Mouse (Mus musculus): Measurements from ENCODE around the gene Pgm5. TPM values are rescaled to one million over a fixed set of nuclear protein-coding genes. Genes with fewer than 3 reads are reported as not detected.

Gene Pgm5
- polyA plus RNA-seq, 1 experiment: 0.83 TPM

DNA sequence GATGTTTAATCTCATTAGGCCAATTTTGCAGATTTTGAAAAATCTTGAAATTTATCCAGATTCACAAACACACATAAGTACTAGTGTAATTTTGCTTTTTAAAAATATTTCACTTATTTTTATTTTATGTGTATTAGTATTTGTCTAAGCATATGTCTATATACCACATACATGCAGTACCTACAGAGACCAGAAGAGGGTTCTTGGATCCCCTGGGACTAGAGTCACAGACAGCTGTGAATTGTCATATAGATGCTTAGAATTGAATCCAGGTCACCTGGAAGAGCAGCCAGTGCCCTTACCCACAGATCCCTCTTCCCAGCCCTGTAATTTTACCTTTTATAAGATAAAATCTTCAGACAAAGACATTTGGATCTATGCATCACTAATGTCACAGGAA, 161.7 kb downstream of the Pgm5 start:
- Histone ChIP-seq H3K27ac (ENCODE audit: insufficient read depth, low read depth, low read length) (no peak overlapping the region), H3K4me3 (ENCODE audit: insufficient read depth, low read length) (no peak overlapping the region), H3K4me1 (ENCODE audit: control insufficient read depth, insufficient read depth, low read length) (peaks cover 22% of the 10 kb centered on the region)
- TF ChIP-seq CTCF (IDR thresholded peaks at IDR 0.05; ENCODE audit: low read depth, low read length) (no peak), POLR2A (IDR thresholded peaks at IDR 0.05; ENCODE audit: borderline replicate concordance, low read depth, low read length) (no peak)

DNA sequence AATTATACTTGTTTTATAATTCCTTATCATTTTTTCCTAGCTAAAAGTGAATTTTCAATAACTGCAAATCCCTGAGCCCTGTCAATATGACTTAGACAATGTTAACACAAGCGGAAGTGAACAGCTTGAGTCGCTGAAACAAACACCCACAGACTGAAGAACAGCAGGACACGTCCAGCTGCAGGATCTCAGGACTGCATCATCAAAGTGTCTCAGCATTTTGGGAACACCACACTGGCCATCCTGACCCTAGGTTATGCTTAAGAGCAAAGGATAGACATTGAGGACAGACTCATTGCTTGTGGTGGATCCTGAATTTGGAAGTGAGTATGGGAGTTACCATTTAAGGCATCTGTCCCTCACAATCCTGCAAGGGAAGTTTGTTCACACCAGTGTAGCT, 162.5 kb downstream of the Pgm5 start:
- Histone ChIP-seq H3K4me1 (ENCODE audit: control insufficient read depth, insufficient read depth, low read length) (peaks cover 15% of the 10 kb centered on the region), H3K27ac (ENCODE audit: insufficient read depth, low read depth, low read length) (no peak overlapping the region), H3K4me3 (ENCODE audit: insufficient read depth, low read length) (no peak overlapping the region)
- TF ChIP-seq POLR2A (IDR thresholded peaks at IDR 0.05; ENCODE audit: borderline replicate concordance, low read depth, low read length) (no peak), CTCF (IDR thresholded peaks at IDR 0.05; ENCODE audit: low read depth, low read length) (no peak)

DNA sequence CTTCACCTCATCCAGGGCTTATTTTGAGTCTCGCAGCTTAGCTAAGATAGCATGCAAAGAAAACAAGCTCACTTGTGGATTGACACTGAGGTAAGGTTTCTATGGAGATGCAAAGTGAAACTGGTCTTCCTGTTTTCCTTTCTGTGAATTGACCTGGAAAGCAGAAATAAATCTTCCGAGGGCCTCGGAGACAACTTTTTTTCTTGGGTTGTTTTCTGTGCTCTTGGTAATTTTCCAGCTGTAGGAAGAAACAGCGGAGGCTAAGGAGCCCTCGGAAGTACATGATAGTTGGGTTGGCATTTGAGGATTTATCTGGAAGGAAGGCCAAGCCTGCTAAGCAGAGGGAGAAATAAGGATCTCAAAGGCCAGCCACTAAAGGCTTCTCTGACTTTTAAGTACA, 163.0 kb downstream of the Pgm5 start:
- Histone ChIP-seq H3K4me3 (ENCODE audit: insufficient read depth, low read length) (no peak overlapping the region), H3K4me1 (ENCODE audit: control insufficient read depth, insufficient read depth, low read length) (peaks cover 15% of the 10 kb centered on the region)
- TF ChIP-seq POLR2A (IDR thresholded peaks at IDR 0.05; ENCODE audit: borderline replicate concordance, low read depth, low read length) (no peak), CTCF (IDR thresholded peaks at IDR 0.05; ENCODE audit: low read depth, low read length) (no peak)

DNA sequence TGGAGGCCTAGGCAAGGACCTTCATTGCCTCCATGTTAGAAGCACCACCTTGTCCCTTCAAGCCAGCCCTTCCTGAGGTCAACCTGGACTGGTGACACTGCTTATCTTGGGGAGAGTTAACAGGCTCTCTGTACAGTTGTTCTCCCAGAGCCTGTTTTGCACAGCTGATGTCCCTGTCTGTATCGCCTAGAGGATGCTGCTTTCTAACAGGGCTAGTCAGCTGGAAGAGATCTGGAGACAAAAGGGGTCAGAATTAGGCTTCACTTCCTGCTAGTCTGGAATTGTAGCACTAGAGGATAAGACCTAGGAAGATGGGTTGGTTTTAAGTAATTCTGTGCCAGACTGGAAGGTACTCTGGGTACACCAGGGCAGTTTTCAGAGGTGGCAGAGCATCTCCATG, 163.7 kb downstream of the Pgm5 start:
- no peak for TF ChIP-seq CTCF (IDR thresholded peaks at IDR 0.05; ENCODE audit: low read depth, low read length)
- TF ChIP-seq POLR2A (IDR thresholded peaks at IDR 0.05; ENCODE audit: borderline replicate concordance, low read depth, low read length): no peak
- Histone ChIP-seq H3K4me3 (ENCODE audit: insufficient read depth, low read length) (no peak overlapping the region), H3K27ac (ENCODE audit: insufficient read depth, low read depth, low read length) (no peak overlapping the region), H3K4me1 (ENCODE audit: control insufficient read depth, insufficient read depth, low read length) (peaks cover 14% of the 10 kb centered on the region)

More for the DNA sequence above, 163.0 kb downstream of the Pgm5 start:
- no peak overlapping the region for H3K27ac ChIP-seq (ENCODE audit: insufficient read depth, low read depth, low read length)

DNA sequence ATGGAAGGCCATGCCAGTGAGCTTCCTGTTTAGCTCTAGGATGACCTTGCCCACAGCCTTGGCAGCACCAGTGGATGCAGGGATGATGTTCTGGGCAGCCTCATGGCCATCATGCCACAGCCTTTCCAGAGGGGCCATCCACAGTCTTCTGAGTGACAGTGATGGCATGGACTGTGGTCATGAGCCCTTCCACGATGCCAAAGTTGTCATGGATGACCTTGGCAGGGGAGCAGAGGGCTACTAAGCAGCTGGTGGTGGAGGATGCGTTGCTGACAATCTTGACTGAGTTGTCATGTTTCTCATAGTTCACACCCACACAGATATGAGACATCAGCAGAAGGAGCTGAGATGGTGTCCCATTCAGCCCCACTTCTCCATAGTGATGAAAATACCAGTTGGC, 169.0 kb downstream of the Pgm5 start:
- Histone ChIP-seq H3K27ac (ENCODE audit: insufficient read depth, low read depth, low read length) (no peak overlapping the region), H3K4me1 (ENCODE audit: control insufficient read depth, insufficient read depth, low read length) (no peaks in the 10 kb centered on the region; the same call in 1 of the 2 replicates), H3K4me3 (ENCODE audit: insufficient read depth, low read length) (no peak overlapping the region)
- no peak for TF ChIP-seq CTCF (IDR thresholded peaks at IDR 0.05; ENCODE audit: low read depth, low read length)
- TF ChIP-seq POLR2A (IDR thresholded peaks at IDR 0.05; ENCODE audit: borderline replicate concordance, low read depth, low read length): no peak

DNA sequence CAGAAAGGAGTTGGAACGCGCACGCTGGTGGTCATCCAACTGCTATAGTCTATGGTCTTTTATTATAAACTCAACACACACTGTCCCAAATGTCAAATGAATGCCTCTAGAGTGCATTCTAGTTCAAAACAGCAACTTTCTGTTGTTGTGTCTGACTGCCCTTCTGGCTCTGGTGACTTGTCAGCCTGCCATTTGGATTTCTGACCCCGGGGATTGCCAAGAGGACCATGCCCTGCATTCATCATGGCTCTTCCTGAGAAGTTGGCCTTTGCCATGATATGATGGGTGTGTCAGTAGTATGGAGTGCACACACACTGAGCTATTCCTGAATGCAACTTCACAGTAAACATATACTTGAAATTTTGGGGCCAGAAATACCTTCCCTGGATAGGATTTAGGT, 172.1 kb downstream of the Pgm5 start:
- no peak for TF ChIP-seq CTCF (IDR thresholded peaks at IDR 0.05; ENCODE audit: low read depth, low read length)
- TF ChIP-seq POLR2A (IDR thresholded peaks at IDR 0.05; ENCODE audit: borderline replicate concordance, low read depth, low read length): no peak
- Histone ChIP-seq H3K4me3 (ENCODE audit: insufficient read depth, low read length) (no peak overlapping the region), H3K4me1 (ENCODE audit: control insufficient read depth, insufficient read depth, low read length) (no peaks in the 10 kb centered on the region; the same call in 1 of the 2 replicates), H3K27ac (ENCODE audit: insufficient read depth, low read depth, low read length) (no peak overlapping the region)

DNA sequence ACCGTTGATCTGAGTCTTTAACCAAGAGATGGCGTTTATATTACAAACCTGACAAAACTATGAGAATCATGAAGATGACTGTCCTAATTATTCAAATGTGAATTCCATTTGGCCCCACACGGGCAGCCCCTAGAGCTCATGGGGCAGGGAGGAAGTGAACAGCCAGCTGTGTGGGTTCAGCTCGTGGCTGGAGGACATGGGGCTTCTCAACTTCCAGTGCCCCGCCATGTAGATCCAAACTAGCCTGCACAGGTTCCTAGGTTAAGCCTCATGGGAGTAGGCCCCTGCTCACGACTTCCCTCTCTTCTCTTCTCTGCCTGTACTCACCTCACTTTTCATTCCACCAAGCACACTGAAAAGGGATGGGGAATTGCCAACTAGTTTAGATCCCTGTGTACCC, 173.3 kb downstream of the Pgm5 start:
- Histone ChIP-seq H3K4me1 (ENCODE audit: control insufficient read depth, insufficient read depth, low read length) (no peaks in the 10 kb centered on the region; the same call in 1 of the 2 replicates), H3K4me3 (ENCODE audit: insufficient read depth, low read length) (no peak overlapping the region), H3K27ac (ENCODE audit: insufficient read depth, low read depth, low read length) (no peak overlapping the region)
- no peak for TF ChIP-seq POLR2A (IDR thresholded peaks at IDR 0.05; ENCODE audit: borderline replicate concordance, low read depth, low read length)
- no peak for TF ChIP-seq CTCF (IDR thresholded peaks at IDR 0.05; ENCODE audit: low read depth, low read length)

DNA sequence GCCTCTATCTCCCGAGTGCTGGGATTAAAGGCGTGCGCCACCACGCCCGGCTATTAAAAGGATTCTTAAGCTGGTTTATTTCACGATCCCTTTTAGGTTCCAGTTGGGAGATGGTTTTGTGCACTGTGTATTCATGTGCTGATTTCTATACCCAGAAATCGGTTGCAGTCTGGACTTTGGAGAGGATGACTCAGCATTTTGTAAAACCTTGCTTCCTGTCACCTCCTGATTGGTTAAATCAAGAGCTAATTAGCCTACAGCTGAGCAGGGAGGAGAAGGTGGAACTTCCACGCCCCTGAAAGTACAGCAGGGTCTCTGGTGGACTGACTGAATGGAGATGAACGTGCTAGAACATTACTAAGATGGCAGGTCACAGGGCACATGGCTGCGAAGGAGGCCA, 175.2 kb downstream of the Pgm5 start:
- Histone ChIP-seq H3K27ac (ENCODE audit: insufficient read depth, low read depth, low read length) (no peak overlapping the region), H3K4me3 (ENCODE audit: insufficient read depth, low read length) (no peak overlapping the region), H3K4me1 (ENCODE audit: control insufficient read depth, insufficient read depth, low read length) (no peaks in the 10 kb centered on the region; the same call in 1 of the 2 replicates)
- no peak for TF ChIP-seq POLR2A (IDR thresholded peaks at IDR 0.05; ENCODE audit: borderline replicate concordance, low read depth, low read length)
- TF ChIP-seq CTCF (IDR thresholded peaks at IDR 0.05; ENCODE audit: low read depth, low read length): no peak

DNA sequence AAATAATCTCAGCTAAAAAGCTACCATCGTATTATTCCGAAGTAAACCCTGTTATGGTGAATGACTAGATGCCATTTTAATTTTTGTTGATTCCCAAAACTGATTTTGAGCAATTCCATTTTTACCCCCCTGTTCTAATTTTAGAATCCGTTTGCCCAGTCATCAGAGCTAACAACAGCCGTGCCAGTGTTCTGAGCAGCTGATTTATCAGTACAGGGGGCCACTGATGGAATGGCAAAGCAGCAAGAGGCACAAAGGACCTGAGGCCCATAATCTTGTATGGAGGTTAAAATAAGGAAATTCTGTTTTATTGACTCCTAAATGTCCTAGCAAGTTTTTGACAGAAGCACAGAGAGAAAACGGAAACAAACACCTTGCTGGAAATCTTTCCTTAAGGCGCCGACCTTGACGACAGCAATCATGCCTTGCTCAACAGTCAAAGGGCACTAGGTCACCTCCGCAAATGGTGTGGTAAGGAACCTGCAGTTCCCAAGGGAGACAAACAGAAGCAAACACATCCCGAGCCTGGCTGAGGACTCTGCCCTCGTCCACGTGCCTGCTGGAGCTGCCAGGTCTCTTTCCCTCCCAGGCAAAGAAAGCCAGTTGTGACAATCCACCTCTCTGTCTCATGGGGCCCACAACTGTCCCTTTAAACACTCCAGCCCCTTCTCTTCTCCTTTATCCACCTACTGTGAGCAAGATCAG, 178.5 kb downstream of the Pgm5 start:
- H3K4me1 ChIP-seq (ENCODE audit: control insufficient read depth, insufficient read depth, low read length): no peaks in the 10 kb centered on the region
- no peak for TF ChIP-seq POLR2A (IDR thresholded peaks at IDR 0.05; ENCODE audit: borderline replicate concordance, low read depth, low read length)
- TF ChIP-seq CTCF (IDR thresholded peaks at IDR 0.05; ENCODE audit: low read depth, low read length): no peak
- no peak overlapping the region for H3K27ac ChIP-seq (ENCODE audit: insufficient read depth, low read depth, low read length)
- H3K4me3 ChIP-seq (ENCODE audit: insufficient read depth, low read length): no peak overlapping the region

DNA sequence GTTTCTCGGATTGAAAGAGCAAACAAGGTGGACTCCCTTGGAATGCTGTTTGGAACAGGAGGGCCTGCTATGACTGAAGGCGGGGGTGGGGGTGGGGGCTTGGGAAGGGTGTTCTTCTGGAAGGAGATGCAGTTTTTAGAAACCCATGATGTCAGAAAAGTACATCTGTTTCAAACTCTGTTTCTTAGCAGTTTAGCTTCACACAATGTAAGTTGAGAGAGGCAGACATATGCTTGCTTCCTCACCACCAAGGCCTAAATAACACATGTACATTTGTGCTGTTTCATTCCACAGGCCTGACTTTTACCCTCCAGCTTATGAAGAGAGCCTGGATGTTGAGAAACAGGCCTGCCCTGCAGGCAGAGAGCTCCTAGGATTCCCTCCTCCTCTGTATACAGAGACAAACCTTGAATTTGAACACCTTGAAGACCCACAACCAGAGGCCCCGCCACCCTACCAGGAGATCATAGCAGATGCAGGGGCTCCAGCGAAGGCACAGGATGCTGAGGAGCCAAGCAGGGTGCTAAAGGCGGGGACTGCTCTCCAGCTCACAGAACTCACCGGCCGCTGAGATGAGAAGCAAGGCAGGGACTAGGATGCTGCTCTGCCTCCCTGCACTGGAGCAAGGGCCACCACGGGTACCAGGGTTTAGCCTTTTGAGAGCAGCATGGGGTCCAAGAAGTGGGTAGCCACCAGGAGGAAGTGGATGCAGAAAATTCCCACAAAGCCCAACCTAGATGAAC, 184.2 kb downstream of the Pgm5 start:
- H3K27ac ChIP-seq (ENCODE audit: insufficient read depth, low read depth, low read length): no peak overlapping the region
- TF ChIP-seq CTCF (IDR thresholded peaks at IDR 0.05; ENCODE audit: low read depth, low read length) (no peak), POLR2A (IDR thresholded peaks at IDR 0.05; ENCODE audit: borderline replicate concordance, low read depth, low read length) (no peak)

More for the DNA sequence above, 184.2 kb downstream of the Pgm5 start:
- Histone ChIP-seq H3K4me3 (ENCODE audit: insufficient read depth, low read length) (no peak overlapping the region), H3K4me1 (ENCODE audit: control insufficient read depth, insufficient read depth, low read length) (no peaks in the 10 kb centered on the region)

Measured in bone marrow macrophage, adult 2 months (primary cell).